Mouse (Mus musculus) erythroblast, embryonic 14.5 days (primary cell): ENCODE measurements around the gene Aif1.

Source experiments
- GATA1 ChIP-seq: IDR thresholded peaks from 2 replicates; pipeline ENCODE4 v1.6.1; 2012; ENCODE audit warnings: low read length, inconsistent platforms, mixed read lengths
- TAL1 ChIP-seq: IDR thresholded peaks from 3 replicates; pipeline ENCODE4 v1.6.1; 2012; ENCODE audit warnings: low read length, inconsistent platforms, mixed read lengths

DNA sequence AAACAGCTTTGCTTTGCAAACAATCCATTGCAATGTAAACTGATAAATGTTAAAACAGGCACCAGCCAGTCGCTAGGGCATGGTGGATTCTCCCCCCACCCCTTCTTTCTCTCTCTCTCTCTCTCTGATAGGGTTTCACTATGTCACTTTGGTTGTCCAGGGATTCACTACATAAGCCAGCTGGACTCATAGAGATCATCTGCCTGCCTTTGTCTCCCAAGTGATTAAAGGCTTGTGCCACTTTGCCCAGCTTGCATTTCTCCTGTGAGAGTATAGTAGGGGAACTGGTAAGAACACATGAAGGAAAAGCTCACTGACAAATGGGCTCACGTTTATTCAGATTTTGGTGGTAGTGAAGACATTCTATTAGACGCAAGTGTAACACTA is 43.7 kb downstream of the Aif1 start:
- TF ChIP-seq GATA1, result no peak
- TF ChIP-seq TAL1, result no peak
